Mouse (Mus musculus) erythroid progenitor cell, adult 5-6 weeks (primary cell): ENCODE measurements around the gene Ifitm10. TPM values are rescaled to one million over a fixed set of nuclear protein-coding genes. Genes with fewer than 3 reads are reported as not detected.
"Not testable (repeated sequence)": the region's sequence is repeated elsewhere in the genome, so short reads cannot be mapped to it uniquely, and the experiment has no call there.

ENCODE experiments used
- ATAC-seq: replicated peaks from 2 replicates; pipeline ENCODE4 v1.8.0; 2016; ENCODE audit warnings: moderate number of reproducible peaks, mild to moderate bottlenecking, moderate TSS enrichment, inconsistent platforms; ENCODE audit not compliant: poor library complexity, low FRiP score, severe bottlenecking
- total RNA-seq, 2 experiments: library from RNA; stranded (forward) in 1 of 2; stranded (reverse) in 1 of 2; fragments of 150-400 nt in 1 of 2; fragments of 186-747, 209-891 nt in 1 of 2; gene quantifications; 2 replicates each; pipeline versions ENCODE4 v1.2.3 to v1.2.4; 2015 to 2017; ENCODE audit warnings: low replicate concordance in 2 of 2

Gene Ifitm10
- total RNA-seq, 2 experiments from 2014 or later = not detected

DNA sequence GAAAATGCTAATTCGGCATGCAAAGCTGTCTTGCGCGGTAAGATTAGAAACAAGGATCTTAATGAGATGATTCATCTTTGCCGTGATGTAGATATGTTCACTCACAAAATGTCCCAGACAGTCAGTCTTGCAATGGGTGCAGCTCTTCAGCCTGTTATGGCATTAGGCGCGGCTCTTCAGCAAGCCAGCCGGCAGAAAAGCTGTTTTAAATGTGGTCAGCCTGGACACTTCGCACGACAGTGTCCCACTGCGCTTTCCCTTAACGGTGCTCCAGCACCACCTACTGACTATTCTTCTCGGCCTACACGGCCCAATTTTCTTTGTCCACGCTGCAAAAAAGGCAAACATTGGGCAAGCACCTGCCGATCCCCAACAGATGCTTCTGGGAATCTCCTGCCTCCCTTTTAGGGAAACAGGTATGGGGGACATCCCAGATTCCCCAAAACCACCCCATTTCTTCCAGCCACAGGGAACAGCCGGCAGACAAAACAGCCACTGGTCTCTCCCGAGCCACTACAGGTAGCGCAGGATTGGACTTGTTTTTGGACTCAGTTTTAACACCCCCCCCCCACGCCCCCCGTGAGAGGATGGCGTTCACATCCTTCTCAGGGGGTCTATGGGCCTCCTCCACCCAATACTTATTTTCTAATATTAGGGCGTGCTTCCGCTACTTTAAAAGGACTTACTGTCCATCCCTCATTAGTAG lies 88.3 kb downstream of the Ifitm10 start:
- ATAC-seq = no peak

GRCm38 (mm10) chr7:142284615-142285080 lies 88.9 kb downstream of the Ifitm10 start:
- ATAC-seq = peak; percentile 68

- no peak for ATAC-seq
These were observed 89.4 kb downstream of the Ifitm10 start for GRCm38 (mm10) chr7:142284023-142284591.

DNA sequence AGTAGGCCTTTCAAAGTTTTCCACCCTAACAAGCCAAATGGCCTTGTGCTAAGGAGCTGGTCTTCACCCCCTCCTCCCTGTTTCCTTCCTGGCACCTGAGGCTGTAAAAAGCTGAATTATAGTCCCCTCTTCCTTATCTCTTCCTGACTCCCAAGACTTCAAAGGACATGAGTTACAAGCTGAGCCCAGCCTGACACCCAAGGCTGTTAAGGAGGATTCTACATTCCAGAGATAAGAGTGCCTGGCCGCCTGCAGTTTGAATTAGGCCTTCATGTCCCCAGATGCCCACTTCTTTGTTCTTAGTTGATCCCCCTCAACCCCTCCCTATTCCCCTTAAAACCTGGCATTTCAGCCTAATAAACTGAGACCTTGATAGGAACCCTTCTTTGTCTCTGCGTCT lies 90.7 kb downstream of the Ifitm10 start:
- ATAC-seq = not testable (repeated sequence)

GRCm38 (mm10) chr7:142279291-142279690 lies 94.3 kb downstream of the Ifitm10 start:
- not testable (repeated sequence) for ATAC-seq

GRCm38 (mm10) chr7:142278183-142278582 lies 95.4 kb downstream of the Ifitm10 start:
- ATAC-seq = 0 out of 2 replicates have a peak, but pooled peaks have one; percentile 66

Other genes with a start within 250 kb of the Ifitm10 start
- gene Gm39115, start 237.7 kb downstream of the Ifitm10 start, total RNA-seq (2015; ENCODE audit: low replicate concordance) = not detected in 2 replicates
- gene Gm39115, start 237.7 kb downstream of the Ifitm10 start, total RNA-seq (2017; ENCODE audit: low replicate concordance) = not detected in 2 replicates
- not detected in 2 replicates for gene Gm45337, start 229.1 kb downstream of the Ifitm10 start, total RNA-seq (2015; ENCODE audit: low replicate concordance)
- gene Gm45337, start 229.1 kb downstream of the Ifitm10 start, total RNA-seq (2017; ENCODE audit: low replicate concordance) = not detected in 2 replicates
- gene Gm29735, start 216.6 kb downstream of the Ifitm10 start, total RNA-seq (2015; ENCODE audit: low replicate concordance) = not detected in 2 replicates
- gene Gm29735, start 216.6 kb downstream of the Ifitm10 start, total RNA-seq (2017; ENCODE audit: low replicate concordance) = not detected in 2 replicates
- gene Gm4553, start 208.0 kb downstream of the Ifitm10 start, total RNA-seq (2015; ENCODE audit: low replicate concordance) = not detected in 2 replicates
- not detected in 2 replicates for gene Gm4553, start 208.0 kb downstream of the Ifitm10 start, total RNA-seq (2017; ENCODE audit: low replicate concordance)
- gene Krtap5-2, start 197.7 kb downstream of the Ifitm10 start, total RNA-seq (2015; ENCODE audit: low replicate concordance) = not detected in 2 replicates
- gene Krtap5-2, start 197.7 kb downstream of the Ifitm10 start, total RNA-seq (2017; ENCODE audit: low replicate concordance) = not detected in 2 replicates
- not detected in 2 replicates for gene Gm10153, start 183.4 kb downstream of the Ifitm10 start, total RNA-seq (2015; ENCODE audit: low replicate concordance)
- gene Gm10153, start 183.4 kb downstream of the Ifitm10 start, total RNA-seq (2017; ENCODE audit: low replicate concordance) = not detected in 2 replicates
- gene Krtap5-3, start 172.4 kb downstream of the Ifitm10 start, total RNA-seq (2015; ENCODE audit: low replicate concordance) = not detected in 2 replicates
- not detected in 2 replicates for gene Krtap5-3, start 172.4 kb downstream of the Ifitm10 start, total RNA-seq (2017; ENCODE audit: low replicate concordance)
- gene Gm7579, start 161.9 kb downstream of the Ifitm10 start, total RNA-seq (2015; ENCODE audit: low replicate concordance) = not detected in 2 replicates
- not detected in 2 replicates for gene Gm7579, start 161.9 kb downstream of the Ifitm10 start, total RNA-seq (2017; ENCODE audit: low replicate concordance)
- gene Krtap5-5, start 143.8 kb downstream of the Ifitm10 start, total RNA-seq (2015; ENCODE audit: low replicate concordance) = not detected in 2 replicates
- gene Krtap5-5, start 143.8 kb downstream of the Ifitm10 start, total RNA-seq (2017; ENCODE audit: low replicate concordance) = not detected in 2 replicates
- gene Gm40460, start 132.7 kb downstream of the Ifitm10 start, total RNA-seq (2015; ENCODE audit: low replicate concordance) = not detected in 2 replicates
- not detected in 2 replicates for gene Gm40460, start 132.7 kb downstream of the Ifitm10 start, total RNA-seq (2017; ENCODE audit: low replicate concordance)
- not detected in 2 replicates for gene Gm2431, start 115.4 kb downstream of the Ifitm10 start, total RNA-seq (2015; ENCODE audit: low replicate concordance)
- not detected in 2 replicates for gene Gm2431, start 115.4 kb downstream of the Ifitm10 start, total RNA-seq (2017; ENCODE audit: low replicate concordance)
- not detected in 2 replicates for gene Gm4559, start 99.4 kb downstream of the Ifitm10 start, total RNA-seq (2015; ENCODE audit: low replicate concordance)
- not detected in 2 replicates for gene Gm4559, start 99.4 kb downstream of the Ifitm10 start, total RNA-seq (2017; ENCODE audit: low replicate concordance)
- gene Krtap5-1, start 76.6 kb downstream of the Ifitm10 start, total RNA-seq (2015; ENCODE audit: low replicate concordance) = not detected in 2 replicates
- gene Krtap5-1, start 76.6 kb downstream of the Ifitm10 start, total RNA-seq (2017; ENCODE audit: low replicate concordance) = not detected in 2 replicates
- gene Krtap5-4, start 70.2 kb downstream of the Ifitm10 start, total RNA-seq (2015; ENCODE audit: low replicate concordance) = not detected in 2 replicates
- gene Krtap5-4, start 70.2 kb downstream of the Ifitm10 start, total RNA-seq (2017; ENCODE audit: low replicate concordance) = not detected in 2 replicates
- gene Gm49369, start 8.9 kb upstream of the Ifitm10 start, total RNA-seq (2015; ENCODE audit: low replicate concordance) = not detected in 2 replicates
- gene Gm49369, start 8.9 kb upstream of the Ifitm10 start, total RNA-seq (2017; ENCODE audit: low replicate concordance) = 143 and 216 TPM in 2 replicates
- 207 and 227 TPM in 2 replicates for gene Ctsd, start 14.3 kb upstream of the Ifitm10 start, total RNA-seq (2015; ENCODE audit: low replicate concordance)
- 161 and 184 TPM in 2 replicates for gene Ctsd, start 14.3 kb upstream of the Ifitm10 start, total RNA-seq (2017; ENCODE audit: low replicate concordance)
- not detected in 2 replicates for gene Syt8, start 61.1 kb upstream of the Ifitm10 start, total RNA-seq (2015; ENCODE audit: low replicate concordance)
- not detected in 2 replicates for gene Syt8, start 61.1 kb upstream of the Ifitm10 start, total RNA-seq (2017; ENCODE audit: low replicate concordance)
- gene Tnni2, start 68.1 kb upstream of the Ifitm10 start, total RNA-seq (2015; ENCODE audit: low replicate concordance) = not detected in 2 replicates
- gene Tnni2, start 68.1 kb upstream of the Ifitm10 start, total RNA-seq (2017; ENCODE audit: low replicate concordance) = not detected in 2 replicates
- 88.0 and 115 TPM in 2 replicates for gene Lsp1, start 87.1 kb upstream of the Ifitm10 start, total RNA-seq (2015; ENCODE audit: low replicate concordance)
- gene Lsp1, start 87.1 kb upstream of the Ifitm10 start, total RNA-seq (2017; ENCODE audit: low replicate concordance) = 64.5 and 76.5 TPM in 2 replicates
- not detected in 2 replicates for gene Tnnt3, start 125.1 kb upstream of the Ifitm10 start, total RNA-seq (2015; ENCODE audit: low replicate concordance)
- not detected in 2 replicates for gene Tnnt3, start 125.1 kb upstream of the Ifitm10 start, total RNA-seq (2017; ENCODE audit: low replicate concordance)
- 9.6 TPM in 1 of 2 replicates, not detected in the other for gene Mrpl23, start 158.9 kb upstream of the Ifitm10 start, total RNA-seq (2015; ENCODE audit: low replicate concordance)
- gene Mrpl23, start 158.9 kb upstream of the Ifitm10 start, total RNA-seq (2017; ENCODE audit: low replicate concordance) = 0.13 TPM in 1 of 2 replicates, not detected in the other